Mouse (Mus musculus) spleen, adult 2 months (tissue): Measurements from ENCODE around the gene Ficd. TPM values are rescaled to one million over a fixed set of nuclear protein-coding genes. Genes with fewer than 3 reads are reported as not detected.
A peak's percentile ranks its signal among the peaks of the same experiment; 100 is the strongest.

Experiments used
- DNase-seq, 2 experiments: peaks; one replicate each; pipeline versions ENCODE4 v3.0.0 to v3.0.0-alpha.2; 2012 to 2021; ENCODE audit warnings: low spot score in 2 of 2, low read depth in 1 of 2
- H3K27ac ChIP-seq: fragments of 200-500 bp; 2 replicates; pipeline ENCODE4 v1.5.1; 2012; ENCODE audit warnings: low read length, inconsistent platforms; ENCODE audit not compliant: insufficient read depth
- H3K27me3 ChIP-seq: fragments of 200-500 bp; 2 replicates; pipeline ENCODE4 v1.6.1; 2012; ENCODE audit warnings: mild to moderate bottlenecking, moderate library complexity, low read length, inconsistent platforms; ENCODE audit not compliant: control insufficient read depth, insufficient read depth
- H3K36me3 ChIP-seq: fragments of 200-500 bp; 2 replicates; pipeline ENCODE4 v1.6.1; 2012; ENCODE audit warnings: mild to moderate bottlenecking, low read length, inconsistent platforms; ENCODE audit not compliant: control insufficient read depth, insufficient read depth
- H3K4me1 ChIP-seq: fragments of 200-500 bp; 2 replicates; pipeline ENCODE4 v1.6.1; 2011; ENCODE audit warnings: inconsistent platforms; ENCODE audit not compliant: control insufficient read depth, insufficient read depth, insufficient read length
- H3K4me3 ChIP-seq: fragments of 200-500 bp; 2 replicates; pipeline ENCODE4 v1.5.1; 2011; ENCODE audit warnings: mild to moderate bottlenecking, inconsistent platforms; ENCODE audit not compliant: insufficient read depth, insufficient read length; ENCODE audit errors: extremely low read depth
- CTCF ChIP-seq: fragments of 200-500 bp; IDR thresholded peaks from 2 replicates; pipeline ENCODE4 v1.5.1; 2011; ENCODE audit warnings: mild to moderate bottlenecking, inconsistent platforms; ENCODE audit not compliant: insufficient read depth, insufficient read length, insufficient replicate concordance; ENCODE audit errors: extremely low read depth
- POLR2A ChIP-seq: fragments of 200-500 bp; IDR thresholded peaks from 2 replicates; pipeline ENCODE4 v1.6.1; 2011; ENCODE audit warnings: low read depth, low read length, inconsistent platforms
- WGBS: fragments of 180-500 bp; shearing (Covaris S2); methylation state at CpG from one replicate; pipeline ENCODE4 v1.1.7; 2018; 5-methylcytosine and 5-hydroxymethylcytosine counted together
- polyA plus RNA-seq: library from polyadenylated mRNA; depleted of rRNA; stranded (reverse); fragments of >200 nt; gene quantifications from 2 replicates; pipeline ENCODE4 v1.2.3, GENCODE M21; 2012; rRNA removed

Gene Ficd
- polyA plus RNA-seq, 1 experiment, result 5.0 TPM

DNA sequence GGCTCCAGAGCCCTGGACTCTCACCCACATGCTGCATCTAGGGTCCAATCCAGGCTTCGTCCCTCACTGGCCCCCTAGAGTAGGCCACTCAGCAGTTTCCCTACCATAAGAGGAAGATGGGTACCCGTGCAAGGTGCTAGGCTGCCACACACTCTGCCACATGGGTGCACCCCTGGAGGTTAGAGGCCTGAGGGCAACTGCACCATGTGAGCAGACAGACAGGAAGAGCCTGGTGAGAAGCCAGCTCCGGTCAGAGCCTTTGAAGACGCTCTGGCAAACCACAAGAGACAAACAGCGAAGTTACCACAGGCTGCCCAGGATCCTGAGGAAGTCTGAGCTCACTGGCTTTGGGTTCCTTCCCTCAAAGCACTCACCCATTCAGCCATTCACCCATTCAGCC is 51.4 kb downstream of the Ficd start:
- H3K36me3 ChIP-seq, result no peaks in the 10 kb centered on the region
- no peak overlapping the region for H3K27ac ChIP-seq
- WGBS, result 8% methylated on average over 5 of the region's 5 CpGs
- no peak for TF ChIP-seq CTCF
- TF ChIP-seq POLR2A, result no peak
- no peaks in the 10 kb centered on the region for H3K27me3 ChIP-seq
- no peak overlapping the region for H3K4me3 ChIP-seq
- H3K4me1 ChIP-seq, result peaks cover 3% of the 10 kb centered on the region; the same call in 1 of the 2 replicates
- DNase-seq, result peak in 1 of 2 experiments; percentile 19

DNA sequence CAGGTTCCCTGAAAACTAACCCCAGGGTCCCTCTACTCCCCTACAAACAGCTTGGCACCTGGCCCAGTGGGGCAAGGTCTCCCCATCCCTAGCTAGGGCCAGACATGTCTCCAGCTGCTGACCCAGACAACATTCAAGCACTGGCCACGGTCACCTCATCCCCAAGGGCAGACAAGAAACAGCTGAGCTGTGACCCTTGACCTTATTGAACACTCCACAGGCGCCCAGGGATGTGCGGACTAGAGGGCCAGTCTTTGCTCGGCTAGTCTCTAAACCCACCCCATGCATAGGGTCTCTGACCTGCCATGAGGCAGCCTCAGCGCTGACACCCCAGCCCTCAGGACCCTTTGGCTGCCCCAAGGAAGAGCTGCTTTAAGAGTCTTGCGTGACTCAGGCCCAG is 53.0 kb downstream of the Ficd start:
- Histone ChIP-seq H3K27me3 (no peaks in the 10 kb centered on the region), H3K4me3 (no peak overlapping the region), H3K4me1 (peaks cover 3% of the 10 kb centered on the region; the same call in 1 of the 2 replicates), H3K36me3 (no peaks in the 10 kb centered on the region), H3K27ac (no peak overlapping the region)
- 88% methylated on average over 6 of the region's 6 CpGs for WGBS
- no peak for TF ChIP-seq CTCF
- no peak for TF ChIP-seq POLR2A
- DNase-seq, result no peak

DNA sequence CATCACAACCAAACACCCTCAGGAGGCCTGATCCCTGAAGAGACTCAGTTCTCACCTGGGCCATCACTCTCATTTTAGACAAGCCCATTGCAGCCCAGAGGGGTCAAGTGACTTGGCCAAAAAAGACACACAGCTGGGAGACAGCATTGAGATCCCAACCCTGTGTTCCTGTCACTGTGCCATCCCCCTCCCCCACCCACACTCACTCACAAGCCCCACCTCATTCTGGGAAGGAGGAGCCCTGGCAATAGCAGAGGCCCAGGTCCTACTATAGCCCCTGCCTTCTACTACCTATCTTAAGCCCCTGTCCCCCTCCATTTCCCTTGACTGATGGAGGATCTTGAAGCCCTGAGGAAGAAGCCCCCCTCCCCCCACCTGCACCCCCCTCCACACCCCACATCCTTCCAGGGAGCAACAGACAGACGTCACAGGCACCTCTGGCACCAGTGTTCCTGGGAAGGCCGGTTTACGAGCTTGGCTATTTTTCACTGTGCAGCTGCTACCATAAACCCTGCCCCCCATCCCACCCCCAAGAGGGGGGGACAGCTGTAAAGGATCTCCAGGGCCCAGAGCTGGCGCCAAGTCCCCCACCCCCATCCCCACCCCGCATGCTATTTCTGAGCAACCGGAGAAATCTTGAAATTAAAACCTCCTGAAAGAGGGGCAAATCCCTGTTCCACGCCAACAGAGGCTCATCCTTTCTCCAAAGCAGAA is 53.6 kb downstream of the Ficd start:
- no peak for DNase-seq
- H3K4me1 ChIP-seq, result no peaks in the 10 kb centered on the region; the same call in 1 of the 2 replicates
- H3K27me3 ChIP-seq, result no peaks in the 10 kb centered on the region
- WGBS, result 67% methylated on average over 7 of the region's 7 CpGs
- H3K36me3 ChIP-seq, result no peaks in the 10 kb centered on the region
- TF ChIP-seq POLR2A, result no peak
- no peak for TF ChIP-seq CTCF
- H3K27ac ChIP-seq, result no peak overlapping the region
- no peak overlapping the region for H3K4me3 ChIP-seq

Other genes with a start within 250 kb of the Ficd start
- 1.2 and 1.5 TPM in 2 replicates for gene Wscd2, start 245.5 kb upstream of the Ficd start, polyA plus RNA-seq
- 31.7 and 37.1 TPM in 2 replicates for gene Cmklr1, start 85.4 kb upstream of the Ficd start, polyA plus RNA-seq
- not detected in 2 replicates for gene 1700069L16Rik, start 11.0 kb upstream of the Ficd start, polyA plus RNA-seq
- gene Sart3, start 36.7 kb downstream of the Ficd start, polyA plus RNA-seq, result 27.2 and 28.0 TPM in 2 replicates
- 77.5 and 79.7 TPM in 2 replicates for gene Iscu, start 36.9 kb downstream of the Ficd start, polyA plus RNA-seq
- gene Tmem119, start 64.7 kb downstream of the Ficd start, polyA plus RNA-seq, result 3.0 and 4.8 TPM in 2 replicates
- 274 and 338 TPM in 2 replicates for gene Selplg, start 96.8 kb downstream of the Ficd start, polyA plus RNA-seq
- 37.9 and 38.3 TPM in 2 replicates for gene Coro1c, start 173.0 kb downstream of the Ficd start, polyA plus RNA-seq